Mouse (Mus musculus) splenic B cell, adult 2 months (primary cell): ENCODE measurements around the gene Emc10.

Experiments
- DNase-seq: peaks from one replicate; pipeline ENCODE4 v3.0.0-alpha.2; 2011; ENCODE audit warnings: low read depth, low spot score
- H3K27me3 ChIP-seq: 2 replicates; pipeline ENCODE4 v1.6.1; 2012; ENCODE audit warnings: mild to moderate bottlenecking, low read length, moderate library complexity, mixed read lengths; ENCODE audit not compliant: control insufficient read depth, poor library complexity, insufficient read depth, severe bottlenecking
- H3K36me3 ChIP-seq: 2 replicates; pipeline ENCODE4 v1.6.1; 2012; ENCODE audit warnings: mild to moderate bottlenecking, low read length, moderate library complexity, mixed read lengths; ENCODE audit not compliant: control insufficient read depth, poor library complexity, insufficient read depth, severe bottlenecking

Emc10 gene

DNA sequence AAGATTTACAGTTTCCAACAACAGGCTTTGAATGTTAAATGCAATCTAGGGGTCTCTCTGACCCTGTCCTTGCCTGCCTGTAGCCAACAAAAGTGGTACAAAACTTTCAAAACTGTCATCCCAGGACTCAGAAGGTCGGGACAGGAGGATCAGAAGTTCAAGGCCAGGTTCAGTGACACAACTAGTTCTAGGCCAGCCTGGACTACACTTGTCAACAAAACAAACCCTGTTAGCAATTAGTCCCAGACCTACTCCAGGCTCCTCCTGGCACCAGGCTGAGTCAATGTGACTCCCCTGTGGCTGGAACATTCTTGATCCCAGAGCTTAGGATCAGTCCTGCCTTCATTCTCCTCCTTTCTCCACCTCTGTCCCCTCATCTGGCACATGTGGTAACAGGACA, 2.6 kb upstream of the Emc10 start:
- DNase-seq = no peak
- Histone ChIP-seq H3K27me3 (no peaks in the 10 kb centered on the region), H3K36me3 (no peaks in the 10 kb centered on the region; the same call in 1 of the 2 replicates)

GRCm38 (mm10) chr7:44497361-44498055, 1.2 kb upstream of the Emc10 start:
- DNase-seq = no peak
- H3K36me3 ChIP-seq = no peaks in the 10 kb centered on the region; the same call in 1 of the 2 replicates
- H3K27me3 ChIP-seq = no peaks in the 10 kb centered on the region

DNA sequence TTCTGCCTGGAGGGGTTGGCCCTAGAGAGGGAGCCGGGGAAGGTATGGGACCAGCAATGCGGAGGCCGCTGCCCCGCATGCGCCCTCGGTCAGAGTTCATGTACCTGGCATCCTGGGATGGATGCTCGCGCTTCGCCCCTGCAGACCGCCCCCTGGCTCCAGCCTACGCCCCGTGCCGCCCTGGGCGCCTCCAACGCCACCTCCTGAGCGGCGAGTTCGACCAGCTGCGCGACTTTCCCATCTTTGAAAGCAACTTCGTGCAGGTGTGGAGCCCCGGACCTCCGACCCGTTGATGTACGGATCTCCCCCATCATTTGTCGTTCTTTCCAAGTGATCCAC, 411 bp upstream of the Emc10 start:
- Histone ChIP-seq H3K36me3 (peaks cover 3% of the 10 kb centered on the region), H3K27me3 (no peaks in the 10 kb centered on the region)
- DNase-seq = no peak

DNA sequence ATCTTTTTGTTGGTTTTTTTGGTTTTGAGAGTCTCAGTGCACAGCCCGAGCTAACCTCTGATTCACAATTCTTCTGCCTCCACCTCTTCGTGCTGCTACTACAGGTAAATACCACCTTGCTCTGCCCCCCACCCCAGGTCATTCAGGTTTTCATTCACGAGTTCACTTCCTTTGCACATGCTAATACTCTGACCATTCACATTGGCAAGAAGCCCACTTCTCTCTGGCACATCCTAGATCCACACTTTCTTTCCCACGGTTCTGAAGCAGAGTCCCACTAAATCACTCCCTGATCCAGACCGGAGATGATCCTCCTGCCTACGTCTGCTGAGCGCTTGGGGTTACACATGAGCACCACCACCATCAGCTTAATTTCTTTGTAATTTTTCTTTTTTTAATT, 1.2 kb downstream of the Emc10 start:
- no peaks in the 10 kb centered on the region for H3K27me3 ChIP-seq
- DNase-seq = no peak

DNA sequence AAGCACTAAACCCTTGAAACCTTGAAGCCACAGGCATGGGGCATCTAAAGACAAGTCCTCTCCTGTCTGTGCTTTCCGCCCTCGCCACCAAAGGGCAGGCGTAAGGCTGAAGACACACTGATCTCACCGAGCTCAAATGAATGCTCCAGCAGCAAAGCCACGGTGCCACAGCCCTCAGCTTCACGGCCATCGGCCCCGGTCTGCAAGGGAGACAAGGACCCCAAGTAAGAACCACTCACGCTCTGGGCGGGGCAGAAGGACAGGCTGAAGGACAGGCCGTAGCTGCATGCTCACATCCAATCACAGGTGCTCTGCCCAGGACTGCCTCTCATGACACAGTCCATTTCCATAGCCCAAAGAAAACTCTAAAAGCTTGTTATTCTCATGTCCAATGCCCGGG, 1.6 kb downstream of the Emc10 start:
- Histone ChIP-seq H3K27me3 (no peaks in the 10 kb centered on the region), H3K36me3 (peaks cover 10% of the 10 kb centered on the region)
- no peak for DNase-seq

More for the DNA sequence above, 1.2 kb downstream of the Emc10 start:
- H3K36me3 ChIP-seq = peaks cover 10% of the 10 kb centered on the region

- Histone ChIP-seq H3K36me3 (peaks cover 10% of the 10 kb centered on the region), H3K27me3 (no peaks in the 10 kb centered on the region)
- DNase-seq = no peak
These were observed 4.0 kb downstream of the Emc10 start for GRCm38 (mm10) chr7:44492166-44492826.

DNA sequence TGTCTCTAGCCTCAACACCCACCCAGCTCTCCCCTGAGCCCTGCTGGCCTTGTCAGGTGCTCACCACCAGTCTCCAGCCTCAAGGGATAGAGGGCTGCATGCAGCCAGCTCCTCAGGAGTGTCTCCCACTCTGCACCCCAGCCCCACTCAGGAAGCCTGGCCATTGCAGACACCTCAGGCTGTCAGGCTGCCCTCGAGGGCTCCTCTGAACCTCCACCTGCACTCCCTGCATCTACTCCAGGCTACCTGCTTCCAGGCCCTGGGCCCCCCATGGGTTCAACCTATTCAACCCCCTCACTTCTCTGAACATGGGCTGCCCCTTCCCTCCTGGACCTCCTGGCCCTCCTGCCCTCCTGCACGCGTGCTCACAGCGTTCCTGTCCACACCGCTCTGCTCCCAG, 4.9 kb downstream of the Emc10 start:
- no peaks in the 10 kb centered on the region for H3K27me3 ChIP-seq
- no peak for DNase-seq
- H3K36me3 ChIP-seq = peaks cover 10% of the 10 kb centered on the region

DNA sequence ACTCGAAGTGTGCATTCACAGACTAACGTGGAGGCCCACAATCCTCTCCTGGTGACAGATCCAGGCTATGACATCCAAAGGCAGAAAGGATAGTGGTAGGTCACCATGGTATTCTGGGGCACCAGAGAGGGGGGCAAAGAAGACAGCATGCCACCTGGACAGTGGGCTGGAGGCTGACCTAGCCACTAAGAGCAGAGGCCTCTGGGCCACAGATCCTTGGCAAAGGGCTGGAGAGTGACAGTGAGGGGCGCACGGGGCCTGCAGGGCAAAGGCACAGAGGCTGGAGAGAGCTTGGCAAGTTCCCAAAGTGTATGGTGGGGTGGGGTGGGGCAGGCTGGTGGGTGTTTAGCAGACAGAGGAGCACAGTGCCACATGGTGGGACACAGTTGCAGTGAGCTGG, 6.0 kb downstream of the Emc10 start:
- no peaks in the 10 kb centered on the region; the same call in 1 of the 2 replicates for H3K27me3 ChIP-seq
- H3K36me3 ChIP-seq = peaks cover 10% of the 10 kb centered on the region
- no peak for DNase-seq

DNA sequence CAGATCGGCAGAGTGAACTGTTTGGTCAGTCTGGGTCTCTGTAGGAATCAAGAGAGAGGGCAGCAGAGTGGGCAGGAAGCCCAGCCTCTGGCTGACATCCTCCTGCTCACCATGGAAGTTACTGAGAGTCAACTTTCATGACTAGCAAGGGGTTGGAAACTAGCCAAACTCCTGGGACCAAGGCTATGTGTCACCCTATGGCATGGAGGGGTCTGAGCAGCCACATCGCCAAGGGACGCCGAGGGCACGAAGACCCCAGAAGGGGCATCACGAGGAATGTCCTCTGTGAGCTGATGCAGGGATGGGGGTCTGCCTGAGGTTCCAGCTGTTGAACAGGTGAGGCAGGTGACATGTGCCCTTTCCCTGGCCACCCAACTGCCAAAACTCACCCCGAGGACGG, 7.8 kb downstream of the Emc10 start:
- no peaks in the 10 kb centered on the region; the same call in 1 of the 2 replicates for H3K27me3 ChIP-seq
- H3K36me3 ChIP-seq = peaks cover 10% of the 10 kb centered on the region
- no peak for DNase-seq

DNA sequence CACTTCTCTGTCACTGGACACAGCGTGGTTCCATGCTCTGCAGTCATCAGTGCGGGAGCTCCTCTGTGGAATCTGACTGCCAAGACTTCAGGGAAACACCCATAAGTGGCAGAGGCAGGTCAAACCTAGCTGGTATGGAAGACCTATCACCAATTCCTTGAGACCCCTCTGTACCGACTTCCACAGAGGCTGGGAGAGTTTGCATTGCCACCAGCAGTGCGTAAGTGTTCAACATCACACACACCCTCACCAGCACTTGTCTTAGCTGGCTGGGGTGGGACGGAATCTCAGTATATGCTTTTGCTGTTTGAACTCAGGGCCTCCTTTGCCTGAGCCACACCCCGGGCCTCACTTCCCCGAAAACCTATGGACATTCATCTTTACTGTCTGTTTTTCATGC, 8.4 kb downstream of the Emc10 start:
- no peaks in the 10 kb centered on the region; the same call in 1 of the 2 replicates for H3K27me3 ChIP-seq
- H3K36me3 ChIP-seq = peaks cover 10% of the 10 kb centered on the region
- no peak for DNase-seq

DNA sequence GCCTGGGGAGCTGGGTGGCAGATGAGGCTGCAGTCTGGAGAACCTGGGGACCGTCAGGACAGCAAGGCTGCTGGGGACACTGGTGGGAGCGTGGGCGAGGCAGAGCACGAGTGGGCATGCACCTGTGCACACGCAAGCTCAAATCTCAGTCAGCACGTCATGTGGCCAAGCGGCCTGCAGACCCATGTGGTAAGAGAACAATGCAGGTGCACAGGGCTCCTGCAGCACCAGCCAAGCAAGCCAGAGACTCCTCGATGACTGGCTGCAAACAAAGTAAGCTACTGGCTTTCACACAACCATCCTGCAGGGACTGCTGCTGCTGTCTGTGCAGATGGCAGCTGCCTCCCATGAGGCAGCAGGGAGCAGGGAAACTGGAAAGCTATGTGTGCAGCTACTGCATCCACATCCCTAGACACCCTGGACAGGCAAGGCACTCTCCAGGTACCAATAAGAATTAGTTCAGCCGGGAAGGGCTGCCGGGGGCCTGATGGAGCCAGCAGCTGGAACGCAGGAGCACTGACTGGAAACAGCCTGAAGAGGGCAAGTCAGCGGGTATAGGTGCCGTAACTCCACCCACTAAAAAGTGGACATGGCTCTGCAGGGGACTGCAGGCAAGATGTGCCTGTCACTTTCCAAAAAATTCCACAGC, 9.3 kb downstream of the Emc10 start:
- DNase-seq = no peak
- H3K27me3 ChIP-seq = no peaks in the 10 kb centered on the region; the same call in 1 of the 2 replicates
- H3K36me3 ChIP-seq = peaks cover 10% of the 10 kb centered on the region

DNA sequence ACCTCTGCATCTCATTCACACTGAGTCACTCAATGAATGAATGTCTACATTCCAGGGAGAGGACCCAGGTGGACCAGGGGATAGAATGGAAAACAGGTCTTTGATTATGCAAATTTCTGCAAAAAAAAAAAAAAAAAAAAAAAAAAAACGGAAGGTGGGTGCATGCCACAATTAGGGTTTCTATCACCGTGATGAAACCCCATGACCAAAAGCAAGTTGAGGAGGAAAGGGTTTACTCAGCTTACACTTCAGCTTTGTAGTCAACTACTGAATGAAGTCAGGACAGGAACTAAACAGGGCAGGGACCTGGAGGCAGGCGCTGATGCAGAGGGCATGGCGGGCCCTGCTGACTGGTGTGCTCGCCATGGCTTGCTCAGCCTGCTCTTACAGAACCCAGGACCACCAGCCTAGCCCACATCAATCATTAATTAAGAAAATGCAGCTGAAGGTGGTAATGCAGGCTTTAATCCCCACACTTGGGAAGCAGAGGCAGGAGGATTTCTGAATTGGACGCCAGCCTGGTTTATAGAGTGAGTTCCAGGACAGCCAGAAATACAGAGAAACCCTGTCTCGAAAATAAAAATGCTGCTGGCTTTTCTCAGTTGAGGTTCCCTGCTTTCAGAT, 10.6 kb downstream of the Emc10 start:
- Histone ChIP-seq H3K27me3 (no peaks in the 10 kb centered on the region; the same call in none of the 2 replicates), H3K36me3 (peaks cover 2% of the 10 kb centered on the region; the same call in 1 of the 2 replicates)
- no peak for DNase-seq

- Histone ChIP-seq H3K27me3 (no peaks in the 10 kb centered on the region; the same call in none of the 2 replicates), H3K36me3 (no peaks in the 10 kb centered on the region)
- peak; percentile 88 for DNase-seq
These were observed 11.3 kb downstream of the Emc10 start for GRCm38 (mm10) chr7:44484841-44485571.

DNA sequence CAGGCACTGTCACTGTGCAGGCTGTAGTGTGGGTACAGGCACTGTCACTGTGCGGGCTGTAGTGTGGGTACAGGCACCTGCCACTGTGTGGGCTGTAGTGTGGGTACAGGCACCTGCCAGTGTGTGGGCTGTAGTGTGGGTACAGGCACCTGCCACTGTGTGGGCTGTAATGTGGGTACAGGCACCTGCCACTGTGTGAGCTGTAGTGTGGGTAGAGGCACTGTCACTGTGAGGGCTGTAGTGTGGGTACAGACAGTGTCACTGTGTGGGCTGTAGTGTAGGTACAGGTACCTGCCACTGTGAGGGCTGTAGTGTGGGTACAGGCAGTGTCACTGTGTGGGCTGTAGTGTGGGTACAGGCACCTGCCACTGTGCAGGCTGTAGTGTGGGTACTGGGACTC, 12.2 kb downstream of the Emc10 start:
- no peaks in the 10 kb centered on the region for H3K36me3 ChIP-seq

More for the DNA sequence above, 12.2 kb downstream of the Emc10 start:
- no peaks in the 10 kb centered on the region; the same call in none of the 2 replicates for H3K27me3 ChIP-seq
- no peak for DNase-seq
